Mouse (Mus musculus) spleen, adult 2 months (tissue): ENCODE results near the gene Tom1l2.

Source experiments
- CTCF ChIP-seq: fragments of 200-500 bp; IDR thresholded peaks from 2 replicates; pipeline ENCODE4 v1.5.1; 2011; ENCODE audit warnings: mild to moderate bottlenecking, inconsistent platforms; ENCODE audit not compliant: insufficient read depth, insufficient read length, insufficient replicate concordance; ENCODE audit errors: extremely low read depth
- POLR2A ChIP-seq: fragments of 200-500 bp; IDR thresholded peaks from 2 replicates; pipeline ENCODE4 v1.6.1; 2011; ENCODE audit warnings: low read depth, low read length, inconsistent platforms

GRCm38 (mm10) chr11:60288980-60289379 is 63.7 kb downstream of the Tom1l2 start:
- TF ChIP-seq CTCF = no peak
- TF ChIP-seq POLR2A = no peak
